Mouse (Mus musculus) layer of hippocampus, adult 9-11 months (tissue): ENCODE measurements around the gene Espnl.

ENCODE experiments used
- DNase-seq: peaks from one replicate; pipeline ENCODE4 v3.0.0; 2022

Espnl gene

GRCm38 (mm10) chr1:91321760-91322438, at the start of gene Espnl:
Espnl (plus strand) TSS chr1:91322075.
- DNase-seq, result no peak

GRCm38 (mm10) chr1:91272260-91272659, 49.6 kb upstream of the Espnl start:
- DNase-seq, result no peak

DNA sequence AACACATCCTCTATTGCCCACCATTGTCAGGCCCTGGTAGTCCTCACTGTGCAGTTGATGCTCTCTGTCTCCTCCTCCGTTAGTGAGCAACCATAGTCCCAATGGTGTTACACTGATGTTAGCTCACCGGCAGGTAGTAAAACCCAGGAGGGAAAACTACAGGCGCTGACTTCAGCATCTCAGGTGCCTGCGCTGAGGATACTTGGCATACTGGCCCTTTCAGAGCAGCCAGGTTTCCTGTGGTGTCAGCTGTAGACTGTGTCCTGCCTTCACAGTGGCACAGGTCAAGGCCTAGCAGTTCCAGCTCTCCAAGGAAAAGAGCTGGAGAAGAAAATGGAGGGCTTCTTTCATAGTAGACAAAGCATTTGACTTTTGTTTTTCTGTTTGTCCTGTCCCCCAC, 45.3 kb upstream of the Espnl start:
- DNase-seq, result no peak

DNA sequence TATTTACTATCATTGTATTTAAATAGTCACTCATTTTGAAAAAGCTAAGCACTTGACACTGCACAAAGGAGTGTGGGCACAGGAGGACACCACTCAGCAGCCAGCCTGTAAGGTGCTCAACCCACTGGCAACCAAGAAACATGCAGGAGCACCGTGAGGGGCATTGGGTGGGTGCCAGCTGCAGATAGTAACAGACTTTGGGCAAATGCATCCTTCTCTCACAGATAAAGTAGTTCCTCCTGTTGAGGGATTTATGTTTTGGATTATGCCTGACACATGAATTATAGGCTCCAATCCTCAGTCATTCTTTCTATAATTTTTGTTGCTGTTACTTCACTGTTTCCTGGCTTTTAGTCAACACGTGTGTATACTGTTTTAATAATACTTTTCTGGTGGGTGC, 44.4 kb upstream of the Espnl start:
- no peak for DNase-seq

- DNase-seq, result no peak
Measured at GRCm38 (mm10) chr1:91278410-91279119, 43.3 kb upstream of the Espnl start.

- DNase-seq, result no peak
Measured at GRCm38 (mm10) chr1:91279126-91279525, 42.7 kb upstream of the Espnl start.

- no peak for DNase-seq
Measured at GRCm38 (mm10) chr1:91282582-91282981, 39.3 kb upstream of the Espnl start.

DNA sequence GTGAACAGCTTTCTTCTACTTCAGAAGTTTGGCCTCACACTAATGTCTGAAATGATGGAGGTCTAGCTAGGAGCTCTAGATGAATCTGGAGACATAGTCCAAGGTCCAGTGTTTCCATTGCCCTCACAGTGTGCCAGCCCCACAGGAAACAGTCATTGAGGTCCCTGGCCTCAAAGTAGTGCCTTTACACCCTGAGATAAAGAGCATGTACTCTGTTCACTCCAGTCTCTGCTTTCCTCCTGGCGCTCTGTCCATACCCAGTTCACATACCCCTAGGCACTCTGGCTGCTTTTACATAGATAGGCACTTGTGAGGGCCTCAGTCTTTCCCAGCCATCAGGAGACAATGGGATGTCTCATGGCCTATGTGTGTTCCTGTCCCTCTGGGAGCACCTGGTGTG, 32.5 kb upstream of the Espnl start:
- no peak for DNase-seq

DNA sequence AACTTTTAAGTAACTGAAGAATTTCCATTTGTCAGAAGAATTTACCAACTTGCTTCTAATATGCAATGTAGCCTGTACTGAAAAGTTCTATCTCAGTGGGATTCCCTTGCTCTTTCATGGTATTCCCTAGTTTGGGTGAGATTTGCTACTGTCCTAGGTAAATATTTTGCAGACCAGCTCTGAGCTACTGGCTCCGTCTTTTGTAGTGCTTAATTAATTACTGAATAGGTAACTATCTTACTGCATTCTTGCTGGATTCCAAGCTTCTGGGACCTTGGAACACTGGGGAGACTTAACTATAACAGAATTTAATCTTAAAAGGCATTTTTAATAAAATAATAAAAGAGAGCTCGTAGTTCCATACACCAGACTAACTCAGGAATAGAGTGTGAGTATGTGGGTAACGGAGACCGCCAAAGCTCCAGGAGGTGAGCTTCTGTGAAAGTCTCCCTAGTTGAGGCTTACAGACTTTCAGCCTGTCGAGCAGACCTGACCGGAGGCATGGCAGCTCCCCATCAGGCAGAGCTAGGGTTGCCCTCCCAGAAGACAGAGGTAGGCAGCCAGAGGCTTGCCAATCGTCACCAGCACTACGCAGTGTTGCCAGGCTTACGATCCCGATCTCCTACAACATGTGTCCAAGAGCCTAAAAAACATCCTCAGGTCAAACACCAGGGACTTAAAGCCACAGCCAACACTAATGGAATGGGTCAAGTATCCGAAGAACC, 29.6 kb upstream of the Espnl start:
- no peak for DNase-seq

GRCm38 (mm10) chr1:91295544-91295943, 26.3 kb upstream of the Espnl start:
- no peak for DNase-seq

DNA sequence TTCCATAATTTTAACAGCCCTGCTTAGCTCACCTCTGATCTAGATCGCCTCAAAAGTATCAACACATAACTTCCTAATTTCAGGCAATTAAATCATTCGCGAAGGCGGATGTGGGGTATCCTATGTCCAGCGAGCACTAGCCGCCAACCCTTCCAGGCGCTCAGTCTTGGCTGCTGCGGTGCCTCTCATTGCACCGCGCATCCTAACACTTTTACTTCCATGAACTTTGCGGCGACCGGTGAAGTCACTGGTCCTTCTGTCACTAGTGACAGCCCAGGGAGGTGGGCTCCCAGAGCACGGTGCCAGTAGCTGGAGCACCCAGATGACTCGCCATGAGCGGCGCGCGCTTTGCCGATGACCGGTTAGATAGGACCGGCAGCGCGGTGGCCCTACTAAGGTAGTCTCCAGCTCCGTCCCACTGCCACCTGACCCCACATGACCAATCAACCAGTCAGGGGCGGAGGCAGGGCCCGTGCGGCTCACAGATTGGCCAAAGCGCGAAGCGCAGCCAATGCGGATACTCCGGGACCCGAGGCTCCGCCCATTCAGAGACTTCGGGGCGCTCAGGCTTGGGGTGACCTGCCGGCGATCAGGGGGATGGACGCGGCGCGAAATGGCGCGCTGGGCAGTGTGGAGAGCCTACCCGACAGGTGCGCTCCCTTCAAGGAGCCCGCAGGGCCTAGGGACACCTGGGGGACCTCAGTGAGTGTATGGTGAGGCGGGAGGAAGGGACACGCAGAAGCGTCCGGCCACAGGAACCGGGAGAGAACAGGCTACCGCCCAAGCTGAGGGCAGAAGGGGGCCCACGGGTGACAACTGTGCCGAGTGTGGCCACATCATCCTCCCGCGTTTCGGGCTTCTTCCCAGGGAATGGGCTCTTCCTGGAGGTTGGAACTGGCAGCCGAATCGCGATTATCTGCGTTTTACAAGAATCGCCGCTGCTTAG, 23.8 kb upstream of the Espnl start, which contains the start of gene Scly:
Gene Scly (plus strand): TSS at position 540 of the 946 bp plus-strand sequence.
- DNase-seq, result peak; percentile 96

- DNase-seq, result no peak
Measured at GRCm38 (mm10) chr1:91299026-91299706, 22.7 kb upstream of the Espnl start.

- DNase-seq, result no peak
Measured at GRCm38 (mm10) chr1:91299707-91300426, 22.0 kb upstream of the Espnl start.

GRCm38 (mm10) chr1:91301206-91301920, 20.5 kb upstream of the Espnl start:
- DNase-seq, result no peak

DNA sequence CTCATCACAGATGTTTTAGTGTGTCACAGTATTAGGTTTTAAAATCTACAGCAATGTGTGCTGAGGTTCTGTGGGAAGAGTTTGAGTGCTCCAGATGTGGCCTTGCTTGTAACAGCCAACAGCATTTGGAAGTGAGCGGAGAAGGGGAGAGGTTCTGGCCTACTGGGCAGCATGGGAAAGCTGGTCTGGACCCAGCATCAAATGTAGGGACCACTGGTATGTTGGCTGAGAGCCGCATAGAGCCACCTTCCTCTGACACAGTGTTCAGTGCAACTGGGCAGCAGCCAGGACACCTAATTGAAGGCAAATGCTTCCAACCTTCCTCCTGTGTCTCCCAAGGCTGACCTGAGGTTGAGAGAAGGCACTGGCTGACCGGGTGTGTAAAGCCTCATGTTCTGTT, 19.9 kb upstream of the Espnl start:
- no peak for DNase-seq

DNA sequence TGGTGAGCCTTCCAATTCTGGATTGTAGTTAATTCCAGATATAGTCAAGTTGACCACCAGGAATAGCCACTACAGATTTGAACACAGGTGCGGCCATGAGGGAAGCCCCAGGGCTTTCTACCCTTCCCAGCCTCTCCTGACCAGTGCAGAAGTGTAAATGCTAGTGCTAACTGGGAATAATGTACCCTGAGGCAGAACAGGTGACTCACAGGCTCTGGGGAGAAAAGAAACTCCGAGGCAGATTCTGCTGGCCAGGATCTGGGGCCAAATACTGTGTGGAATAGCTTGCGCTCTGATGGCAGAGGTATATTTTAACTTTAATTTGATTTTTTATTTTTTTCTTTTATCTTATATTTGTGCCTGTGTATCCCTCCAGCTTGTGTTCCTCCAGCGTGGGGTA, 17.3 kb upstream of the Espnl start:
- DNase-seq, result no peak

DNA sequence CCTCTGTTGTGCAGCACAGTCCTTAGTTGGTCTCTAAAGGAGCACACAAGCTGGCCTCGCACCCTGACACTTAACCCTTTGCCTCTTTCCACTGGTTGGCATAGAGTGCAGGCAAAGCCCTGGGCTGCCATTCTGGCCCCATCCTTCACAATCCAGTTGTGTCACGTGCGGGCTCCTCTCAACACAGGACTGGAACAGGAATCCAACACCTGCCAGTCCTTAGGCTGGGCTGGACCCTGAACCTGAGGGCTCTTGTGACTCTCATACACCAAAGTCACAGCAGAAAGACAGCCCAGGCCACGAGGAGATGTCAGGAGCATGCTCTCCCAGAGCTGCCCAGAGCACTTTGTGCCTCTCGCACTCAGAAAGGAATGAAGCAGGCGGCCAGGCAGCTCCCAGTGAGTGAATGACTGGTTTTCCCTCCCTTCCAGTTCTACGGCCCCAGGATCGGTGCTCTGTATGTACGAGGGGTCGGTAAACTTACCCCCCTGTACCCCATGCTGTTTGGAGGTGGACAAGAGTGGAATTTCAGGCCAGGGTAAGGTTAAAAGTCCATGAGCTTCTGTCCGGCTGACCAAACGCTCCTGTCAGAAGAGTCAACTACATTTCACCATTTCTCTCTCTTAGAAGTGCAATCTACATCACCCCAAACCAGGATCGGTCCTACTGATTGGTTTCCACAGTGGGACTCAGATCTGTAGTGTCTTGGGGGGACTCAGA, 12.3 kb upstream of the Espnl start:
- no peak for DNase-seq

DNA sequence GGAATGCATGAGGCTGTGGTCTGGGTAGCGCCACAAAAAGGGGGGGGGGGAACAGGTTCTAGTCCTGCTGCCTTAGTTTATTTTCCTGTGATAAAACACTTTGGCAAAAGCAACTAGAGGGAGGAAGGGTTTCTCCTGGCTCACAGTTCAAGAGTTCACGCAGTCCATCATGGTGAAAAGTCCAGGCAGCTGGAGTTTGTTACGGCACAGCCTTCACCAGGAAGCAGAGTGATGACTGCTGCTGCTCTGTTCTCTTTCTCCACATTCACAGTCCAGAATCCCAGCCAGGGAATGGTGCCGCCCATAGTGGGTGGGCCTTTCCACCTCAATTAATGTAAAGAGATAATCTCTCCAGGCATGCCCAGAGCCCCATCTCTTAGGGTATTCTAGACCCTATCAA, 9.6 kb upstream of the Espnl start:
- DNase-seq, result no peak

DNA sequence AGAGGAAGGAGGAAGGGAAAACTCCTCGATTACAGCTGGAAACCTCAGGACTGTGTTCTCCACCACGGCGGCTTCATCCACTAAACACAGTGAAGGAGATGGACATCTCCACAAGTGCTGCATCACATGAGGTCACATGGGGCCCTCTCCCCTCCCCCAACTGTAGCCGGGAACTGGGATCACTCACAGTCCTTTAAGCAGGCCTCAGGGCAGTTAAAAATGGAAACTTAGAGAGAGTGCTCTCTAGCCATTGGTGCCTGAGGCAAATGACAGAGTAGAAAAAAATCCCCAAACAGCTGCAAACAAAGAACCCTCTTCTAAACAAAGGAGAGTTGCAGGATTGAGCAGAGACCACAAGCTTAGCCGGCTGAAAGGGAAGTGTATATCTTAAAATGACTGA, 8.6 kb upstream of the Espnl start:
- DNase-seq, result no peak

DNA sequence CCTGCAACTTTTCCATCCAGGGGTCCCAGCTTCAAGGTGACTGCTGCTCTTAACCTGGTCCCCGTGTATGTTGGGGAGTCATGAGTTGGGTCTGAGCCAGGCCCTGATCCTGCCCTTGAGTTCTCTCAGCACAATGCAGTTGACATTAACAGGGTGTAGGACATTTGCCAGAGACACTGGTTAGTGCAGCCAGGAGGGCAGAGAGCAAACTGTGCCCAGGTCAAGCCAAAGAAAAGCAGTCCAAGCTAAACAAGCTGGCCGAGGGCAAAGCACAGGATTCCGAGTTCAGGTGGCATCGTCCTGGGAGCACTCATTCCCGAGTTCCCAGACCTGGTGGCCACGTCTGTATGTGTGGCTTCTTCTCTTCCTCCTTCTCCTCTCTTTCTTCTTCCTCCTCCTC, 4.2 kb upstream of the Espnl start:
- no peak for DNase-seq
